Mouse (Mus musculus) embryonic facial prominence, embryonic 10.5 days (tissue): ENCODE data around the gene Exoc3l. TPM values are rescaled to one million over a fixed set of nuclear protein-coding genes. Genes with fewer than 3 reads are reported as not detected.
A peak's percentile ranks its signal among the peaks of the same experiment; 100 is the strongest.
"Not testable (repeated sequence)": the region's sequence is repeated elsewhere in the genome, so short reads cannot be mapped to it uniquely, and the experiment has no call there.

Experiments used
- DNase-seq: peaks from one replicate; pipeline ENCODE4 v3.0.0-alpha.2; 2017; ENCODE audit warnings: low spot score
- H3K27ac ChIP-seq: fragments of 300-500 bp; sonication (generic); replicated peaks from 2 replicates; pipeline ENCODE4 v1.5.1; 2016; ENCODE audit warnings: mild to moderate bottlenecking
- H3K27me3 ChIP-seq: fragments of 300-500 bp; sonication (generic); replicated peaks from 2 replicates; pipeline ENCODE4 v1.6.1; 2016; ENCODE audit warnings: low read depth, mild to moderate bottlenecking; ENCODE audit not compliant: poor library complexity, severe bottlenecking
- H3K36me3 ChIP-seq: fragments of 300-500 bp; sonication (generic); replicated peaks from 2 replicates; pipeline ENCODE4 v1.6.1; 2016; ENCODE audit warnings: mild to moderate bottlenecking, moderate library complexity
- H3K4me1 ChIP-seq: fragments of 300-500 bp; sonication (generic); 2 replicates; pipeline ENCODE4 v1.6.1; 2016
- H3K4me3 ChIP-seq: fragments of 300-500 bp; sonication (generic); 2 replicates; pipeline ENCODE4 v1.5.1; 2016; ENCODE audit warnings: mild to moderate bottlenecking, moderate library complexity
- H3K9me3 ChIP-seq: fragments of 300-500 bp; sonication (generic); 2 replicates; pipeline ENCODE4 v1.6.1; 2016; ENCODE audit warnings: mild to moderate bottlenecking
- WGBS: fragments of 180-500 bp; shearing (Covaris S2); methylation state at CpG from one replicate; pipeline ENCODE4 v1.1.7; 2016; 5-methylcytosine and 5-hydroxymethylcytosine counted together
- polyA plus RNA-seq: library from polyadenylated mRNA; unstranded; fragments of >200 nt; fragmentation: Nextera tagmentation; extraction: Ambion mirVana; gene quantifications from 2 replicates; pipeline ENCODE4 v1.2.1, GENCODE M21; 2016

Exoc3l gene
- polyA plus RNA-seq, 1 experiment from 2014 or later: 9.9 TPM

GRCm38 (mm10) chr8:105297511-105298192 is 1.8 kb upstream of the Exoc3l start, which contains the start of gene E2f4:
Gene E2f4, plus strand, starts transcription at chr8:105297663.
- WGBS: under 1% methylated on average over 58 of the region's 58 CpGs
- Histone ChIP-seq H3K4me3 (peak within 1 kb of the TSS; percentile 97), H3K9me3 (no peaks in the 10 kb centered on the region), H3K36me3 (peaks cover 41% of the 10 kb centered on the region), H3K4me1 (peaks cover 21% of the 10 kb centered on the region), H3K27me3 (peaks cover 18% of the 10 kb centered on the region), H3K27ac (peak within 1 kb of the TSS; percentile 90)
- peak; percentile 96 for DNase-seq

GRCm38 (mm10) chr8:105295256-105295655 is 645 bp downstream of the Exoc3l start:
- no peak for DNase-seq
- H3K36me3 ChIP-seq: peaks cover 17% of the 10 kb centered on the region
- 70% methylated on average over 11 of the region's 11 CpGs for WGBS

GRCm38 (mm10) chr8:105294776-105295175 is 1.1 kb downstream of the Exoc3l start:
- WGBS: 63% methylated on average over 9 of the region's 9 CpGs
- Histone ChIP-seq H3K9me3 (no peaks in the 10 kb centered on the region), H3K27me3 (peaks cover 39% of the 10 kb centered on the region), H3K4me1 (peaks cover 32% of the 10 kb centered on the region), H3K27ac (no peak overlapping the region), H3K36me3 (peaks cover 12% of the 10 kb centered on the region), H3K4me3 (peak overlapping the region; percentile 37)
- no peak for DNase-seq

More at GRCm38 (mm10) chr8:105295256-105295655, 645 bp downstream of the Exoc3l start:
- peak overlapping the region; percentile 37 for H3K4me3 ChIP-seq
- H3K4me1 ChIP-seq: peaks cover 27% of the 10 kb centered on the region
- no peaks in the 10 kb centered on the region for H3K9me3 ChIP-seq
- H3K27ac ChIP-seq: no peak overlapping the region
- peaks cover 35% of the 10 kb centered on the region for H3K27me3 ChIP-seq

- Histone ChIP-seq H3K4me3 (no peak overlapping the region), H3K4me1 (peaks cover 37% of the 10 kb centered on the region), H3K36me3 (no peaks in the 10 kb centered on the region), H3K27me3 (peaks cover 42% of the 10 kb centered on the region), H3K9me3 (no peaks in the 10 kb centered on the region), H3K27ac (no peak overlapping the region)
- no peak for DNase-seq
- 67% methylated on average over 19 of the region's 19 CpGs for WGBS
Measured at GRCm38 (mm10) chr8:105293405-105293804, 2.5 kb downstream of the Exoc3l start.

- 85% methylated on average over 7 of the region's 7 CpGs for WGBS
- Histone ChIP-seq H3K9me3 (no peaks in the 10 kb centered on the region), H3K27me3 (peaks cover 42% of the 10 kb centered on the region), H3K4me1 (peaks cover 39% of the 10 kb centered on the region), H3K27ac (no peak overlapping the region), H3K36me3 (no peaks in the 10 kb centered on the region), H3K4me3 (no peak overlapping the region)
- DNase-seq: no peak
Measured at GRCm38 (mm10) chr8:105292471-105292870, 3.4 kb downstream of the Exoc3l start.

- H3K9me3 ChIP-seq, DNase-seq, H3K4me3 ChIP-seq, H3K27ac ChIP-seq, H3K36me3 ChIP-seq: not testable (repeated sequence)
- WGBS: 66% methylated on average over 3 of the region's 3 CpGs
- Histone ChIP-seq H3K27me3 (peaks cover 43% of the 10 kb centered on the region), H3K4me1 (peaks cover 35% of the 10 kb centered on the region)
Measured at GRCm38 (mm10) chr8:105291802-105292201, 4.1 kb downstream of the Exoc3l start.

GRCm38 (mm10) chr8:105291364-105291763 is 4.5 kb downstream of the Exoc3l start:
- H3K27ac ChIP-seq, H3K4me3 ChIP-seq, H3K36me3 ChIP-seq, DNase-seq, H3K9me3 ChIP-seq: not testable (repeated sequence)
- 88% methylated on average over 8 of the region's 8 CpGs for WGBS
- H3K4me1 ChIP-seq: peaks cover 31% of the 10 kb centered on the region
- peaks cover 47% of the 10 kb centered on the region for H3K27me3 ChIP-seq

- H3K4me1 ChIP-seq: peaks cover 31% of the 10 kb centered on the region
- peaks cover 46% of the 10 kb centered on the region for H3K27me3 ChIP-seq
- no peaks in the 10 kb centered on the region for H3K36me3 ChIP-seq
- H3K27ac ChIP-seq: no peak overlapping the region
- WGBS: 6% methylated on average over 31 of the region's 31 CpGs
- H3K9me3 ChIP-seq: no peaks in the 10 kb centered on the region
- peak; percentile 90 for DNase-seq
- peak overlapping the region; percentile 69 for H3K4me3 ChIP-seq
Measured at GRCm38 (mm10) chr8:105290554-105291314, 5.2 kb downstream of the Exoc3l start.

- WGBS: 2% methylated on average over 43 of the region's 43 CpGs
- peak; percentile 71 for DNase-seq
- peaks cover 31% of the 10 kb centered on the region for H3K4me1 ChIP-seq
Measured at GRCm38 (mm10) chr8:105289805-105290460, 6.0 kb downstream of the Exoc3l start, which contains the start of gene 4931428F04Rik. Gene 4931428F04Rik, minus strand, starts transcription at chr8:105289864.

GRCm38 (mm10) chr8:105288958-105289732 is 6.8 kb downstream of the Exoc3l start:
- H3K27ac ChIP-seq: peak overlapping the region; percentile 94
- H3K27me3 ChIP-seq: peaks cover 59% of the 10 kb centered on the region
- H3K9me3 ChIP-seq: no peaks in the 10 kb centered on the region
- DNase-seq: peak; percentile 95
- H3K4me3 ChIP-seq: peak overlapping the region; percentile 69
- WGBS: under 1% methylated on average over 53 of the region's 53 CpGs
- H3K36me3 ChIP-seq: peaks cover 13% of the 10 kb centered on the region
- H3K4me1 ChIP-seq: peaks cover 31% of the 10 kb centered on the region

More at GRCm38 (mm10) chr8:105289805-105290460, 6.0 kb downstream of the Exoc3l start, which contains the start of gene 4931428F04Rik:
- peaks cover 7% of the 10 kb centered on the region for H3K36me3 ChIP-seq
- peaks cover 51% of the 10 kb centered on the region for H3K27me3 ChIP-seq
- peak within 1 kb of the TSS; percentile 94 for H3K27ac ChIP-seq
- peak within 1 kb of the TSS; percentile 69 for H3K4me3 ChIP-seq
- H3K9me3 ChIP-seq: no peaks in the 10 kb centered on the region

- Histone ChIP-seq H3K36me3 (peaks cover 15% of the 10 kb centered on the region), H3K27me3 (peaks cover 58% of the 10 kb centered on the region), H3K27ac (no peak overlapping the region), H3K4me1 (peaks cover 33% of the 10 kb centered on the region), H3K9me3 (no peaks in the 10 kb centered on the region), H3K4me3 (peak overlapping the region; percentile 69)
- 92% methylated on average over 5 of the region's 5 CpGs for WGBS
- DNase-seq: no peak
Measured at GRCm38 (mm10) chr8:105288231-105288630, 7.7 kb downstream of the Exoc3l start.

- Histone ChIP-seq H3K27ac (no peak overlapping the region), H3K9me3 (no peaks in the 10 kb centered on the region), H3K4me3 (no peak overlapping the region), H3K27me3 (peaks cover 60% of the 10 kb centered on the region), H3K4me1 (peaks cover 37% of the 10 kb centered on the region), H3K36me3 (peaks cover 28% of the 10 kb centered on the region)
- DNase-seq: no peak
- 87% methylated on average over 4 of the region's 4 CpGs for WGBS
Measured at GRCm38 (mm10) chr8:105286907-105287306, 9.0 kb downstream of the Exoc3l start.
